Mouse (Mus musculus): ENCODE results near the gene Mlip.

The Mlip gene

GRCm38 (mm10) chr9:77347704-77348103 lies 5.1 kb downstream of the Mlip start:
- DNase-seq (ENCODE audit: low spot score): no peak

DNA sequence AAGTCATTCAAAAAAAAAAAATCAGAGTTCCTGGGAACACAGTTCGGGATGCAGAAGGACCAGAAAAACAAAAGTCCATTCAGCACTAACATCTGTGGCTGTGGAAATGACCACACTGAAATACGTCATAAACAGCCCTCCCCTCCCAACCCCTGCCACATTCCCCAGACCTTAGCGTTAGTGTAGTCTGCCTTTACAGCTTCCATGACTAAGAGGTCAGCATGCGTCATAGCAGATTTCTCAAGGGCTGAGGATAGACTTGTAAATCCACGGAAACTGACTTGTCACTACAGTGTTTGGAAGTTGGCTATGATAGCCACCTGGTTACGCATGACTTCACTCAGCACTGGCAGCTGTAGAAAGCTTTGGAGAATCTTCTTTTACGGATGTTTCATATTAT lies 8.5 kb downstream of the Mlip start:
- no peak for DNase-seq (ENCODE audit: low spot score)

GRCm38 (mm10) chr9:77340159-77340862 lies 12.5 kb downstream of the Mlip start:
- no peak for DNase-seq (ENCODE audit: low spot score)

DNA sequence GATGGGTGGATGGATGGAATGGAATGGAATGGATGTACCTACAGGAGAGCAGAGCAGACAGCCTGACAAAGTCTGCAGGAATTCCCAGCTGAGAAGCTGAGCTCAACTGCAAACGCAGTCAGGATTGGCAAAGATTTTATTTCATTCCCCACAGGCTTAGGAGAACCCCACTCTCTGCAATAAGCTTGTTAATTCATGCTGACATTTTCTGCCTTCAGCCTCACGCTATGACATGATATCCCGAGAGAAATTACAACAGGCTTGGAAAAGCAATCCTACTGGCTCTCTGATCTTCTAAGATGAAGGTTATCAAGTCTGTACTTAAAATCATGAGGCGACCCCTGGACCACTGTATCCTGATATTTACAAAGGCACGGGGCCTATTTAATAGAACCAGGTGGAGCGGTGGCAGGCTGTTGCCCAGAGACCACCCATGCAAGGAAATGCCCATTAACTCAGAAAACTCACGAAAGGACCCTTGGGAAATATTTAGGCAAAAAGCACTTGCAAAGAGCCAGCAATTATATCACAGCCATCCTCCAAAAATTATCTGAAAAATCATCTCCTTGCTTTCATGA lies 13.1 kb downstream of the Mlip start:
- DNase-seq (ENCODE audit: low spot score): no peak

DNA sequence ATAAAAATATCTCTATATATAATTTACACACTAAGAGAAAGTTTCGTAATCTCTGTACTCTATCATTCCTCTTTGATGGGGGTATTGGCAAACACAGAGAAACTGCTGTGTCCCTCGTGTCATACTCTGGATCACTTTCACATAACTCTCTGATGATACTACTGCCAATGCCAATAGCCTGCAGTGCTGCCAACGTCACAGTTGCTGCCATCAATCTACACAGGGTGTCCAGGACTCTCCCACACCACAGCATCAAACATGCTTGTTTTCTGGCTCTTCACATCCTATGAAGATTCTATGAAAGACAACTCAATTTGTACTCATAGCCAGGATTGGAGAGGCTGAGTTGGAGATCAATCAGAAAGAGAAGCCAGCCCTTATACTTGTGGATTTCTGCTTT lies 17.4 kb downstream of the Mlip start:
- DNase-seq (ENCODE audit: low spot score): no peak

GRCm38 (mm10) chr9:77318346-77318745 lies 34.4 kb downstream of the Mlip start:
- no peak for DNase-seq (ENCODE audit: low spot score)

- DNase-seq (ENCODE audit: low spot score): no peak
Observed at GRCm38 (mm10) chr9:77310548-77310947, 42.2 kb downstream of the Mlip start.

- DNase-seq (ENCODE audit: low spot score): no peak
Observed at GRCm38 (mm10) chr9:77305417-77305816, 47.4 kb downstream of the Mlip start.

DNA sequence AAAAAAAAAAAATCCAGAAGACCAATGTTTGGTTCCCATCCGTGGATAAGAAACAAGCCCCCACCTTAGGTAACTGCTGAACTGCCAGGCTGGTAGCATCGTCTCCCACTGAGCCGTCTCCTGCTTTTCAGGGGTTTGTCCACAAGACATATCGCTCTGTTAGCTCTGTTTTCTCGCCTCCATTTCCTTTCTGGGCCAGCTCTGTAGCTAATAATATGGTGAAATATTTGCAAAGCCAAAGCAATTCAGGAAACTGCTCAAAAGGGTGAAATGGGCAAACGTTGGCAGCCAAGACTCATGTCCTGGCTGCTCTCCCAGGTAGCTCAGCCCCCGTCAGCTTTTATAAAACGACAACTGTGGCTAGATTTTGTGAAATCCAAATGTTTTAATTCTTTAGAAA lies 50.4 kb downstream of the Mlip start:
- no peak for DNase-seq (ENCODE audit: low spot score)

GRCm38 (mm10) chr9:77287958-77288357 lies 64.8 kb downstream of the Mlip start:
- DNase-seq (ENCODE audit: low spot score): no peak

- DNase-seq (ENCODE audit: low spot score): no peak
Observed at GRCm38 (mm10) chr9:77279371-77279770, 73.4 kb downstream of the Mlip start.

DNA sequence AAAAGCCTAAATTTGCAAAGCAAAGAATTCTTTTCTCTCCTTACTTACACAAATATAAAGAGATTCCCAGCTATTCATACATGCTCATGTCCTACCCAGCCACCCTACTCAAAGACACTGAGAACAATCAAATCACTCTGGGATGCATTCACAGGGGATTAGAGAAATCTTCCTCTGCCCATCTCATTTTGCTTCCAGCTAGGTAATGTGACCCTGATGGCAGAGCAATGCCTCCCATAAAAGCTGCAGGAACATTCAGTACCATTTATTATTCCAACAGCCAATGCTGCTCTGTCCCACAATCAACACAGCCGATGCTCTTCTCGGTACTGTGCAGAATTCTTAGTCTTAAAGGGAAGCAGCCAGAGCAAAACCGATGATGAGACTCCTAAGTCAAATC lies 74.7 kb downstream of the Mlip start:
- no peak for DNase-seq (ENCODE audit: low spot score)

GRCm38 (mm10) chr9:77277270-77277669 lies 75.5 kb downstream of the Mlip start:
- no peak for DNase-seq (ENCODE audit: low spot score)

- no peak for DNase-seq (ENCODE audit: low spot score)
Observed at GRCm38 (mm10) chr9:77276451-77277154, 76.2 kb downstream of the Mlip start.

GRCm38 (mm10) chr9:77272727-77273126 lies 80.0 kb downstream of the Mlip start:
- DNase-seq (ENCODE audit: low spot score): no peak

- DNase-seq (ENCODE audit: low spot score): no peak
Observed at GRCm38 (mm10) chr9:77265268-77266017, 87.3 kb downstream of the Mlip start.

DNA sequence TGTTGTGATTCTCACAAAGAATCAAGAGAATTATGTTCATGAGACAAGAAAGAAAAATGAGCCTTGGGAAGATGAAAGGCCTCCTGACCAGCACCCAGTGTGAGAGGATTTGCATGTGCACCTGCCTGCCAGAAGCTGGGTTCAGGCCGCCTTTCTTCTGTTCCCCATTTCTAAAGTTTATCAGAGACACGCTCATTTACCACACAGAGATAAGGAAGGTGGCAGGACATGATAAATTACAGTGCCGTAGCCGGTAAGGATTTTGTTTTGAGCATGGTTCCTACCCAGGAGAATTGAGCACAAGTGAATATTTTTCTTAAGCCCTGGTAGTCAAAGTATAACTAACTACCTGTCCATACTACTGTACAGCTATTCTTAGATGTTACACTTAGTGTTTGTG lies 93.7 kb downstream of the Mlip start:
- peak; percentile 4 for DNase-seq (ENCODE audit: low spot score)

DNA sequence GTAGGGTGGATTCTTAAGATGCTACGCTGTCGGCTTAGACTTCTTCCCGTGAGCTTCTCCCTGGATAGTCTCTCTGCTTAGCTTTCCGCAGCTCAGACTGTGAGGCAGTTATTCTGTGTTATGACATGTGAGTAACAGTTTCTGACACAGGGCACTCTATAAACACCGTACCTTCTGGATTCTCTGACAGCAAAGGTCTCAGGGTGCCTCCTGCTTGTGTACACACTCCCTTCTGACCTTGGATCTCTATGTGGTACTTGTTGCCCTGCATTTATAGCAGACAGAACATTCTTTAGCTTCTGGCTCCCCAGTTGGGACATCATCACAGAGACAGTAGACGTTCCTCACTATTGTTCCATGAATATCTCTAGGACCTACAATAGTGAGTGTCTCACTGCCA lies 94.5 kb downstream of the Mlip start:
- no peak for DNase-seq (ENCODE audit: low spot score)

DNA sequence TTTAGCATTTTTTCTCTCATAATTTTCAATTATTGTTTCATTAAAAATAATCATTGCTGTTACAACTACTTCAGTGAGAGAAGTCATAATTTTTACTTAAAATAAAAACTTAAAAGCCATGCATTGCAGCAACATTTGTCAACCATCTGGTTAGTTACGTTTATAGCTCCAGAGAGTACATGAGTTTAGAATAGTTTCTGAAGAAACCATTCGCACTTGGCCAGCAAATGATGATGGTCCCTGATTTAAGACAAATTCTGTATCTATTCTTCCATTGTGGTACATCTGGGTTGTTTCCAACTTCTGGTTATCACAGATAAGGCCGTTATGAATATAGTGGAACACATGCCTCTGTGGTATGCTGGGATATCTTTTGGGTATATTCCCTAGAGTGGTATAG lies 98.3 kb downstream of the Mlip start:
- DNase-seq (ENCODE audit: low spot score): no peak

GRCm38 (mm10) chr9:77252761-77253160 lies 100.0 kb downstream of the Mlip start:
- no peak for DNase-seq (ENCODE audit: low spot score)

DNA sequence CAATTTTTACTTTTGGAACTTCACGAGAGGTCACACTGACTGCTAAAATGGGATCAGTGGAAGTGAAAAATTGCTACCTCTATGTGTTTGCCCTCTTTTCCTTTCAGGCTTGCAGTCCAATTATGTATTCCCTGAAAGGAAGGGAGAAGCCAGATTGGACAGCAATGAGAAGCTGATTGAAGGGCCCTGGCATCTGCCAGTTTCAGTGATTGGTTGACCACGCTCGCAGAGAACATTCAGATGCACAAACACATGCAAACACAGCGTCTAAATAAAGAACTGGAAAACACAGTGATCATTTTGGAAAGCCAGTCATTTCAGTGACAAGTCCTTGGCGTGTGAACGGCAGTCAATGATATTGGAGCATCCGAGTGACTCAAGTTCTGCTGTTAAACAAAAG lies 100.6 kb downstream of the Mlip start:
- no peak for DNase-seq (ENCODE audit: low spot score)

DNA sequence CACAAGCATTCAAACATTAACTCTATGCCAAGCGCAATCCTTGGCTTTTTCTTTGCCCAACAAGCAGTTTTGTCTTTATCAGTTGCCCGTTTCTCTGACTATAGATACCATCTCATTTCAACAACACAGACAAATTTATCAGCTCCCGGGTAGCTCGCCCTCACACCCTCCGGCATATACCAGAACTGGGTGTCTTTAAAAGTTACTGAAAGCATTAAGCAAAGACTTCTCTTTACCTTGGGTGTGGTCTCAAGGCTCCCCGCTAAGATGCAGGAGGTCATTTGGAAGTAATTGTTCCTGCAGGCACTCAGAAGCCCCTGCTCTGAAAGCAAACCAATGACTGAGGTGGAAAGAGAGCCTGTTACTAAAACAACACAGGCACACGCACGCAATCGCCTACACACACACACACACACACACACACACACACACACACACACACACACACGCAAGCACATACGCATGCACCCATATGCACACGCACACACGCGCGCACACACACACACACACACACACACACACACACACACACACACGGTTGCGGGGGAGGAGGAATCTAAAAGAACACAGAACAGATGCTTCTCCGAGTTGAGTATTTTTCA lies 101.2 kb downstream of the Mlip start:
- DNase-seq (ENCODE audit: low spot score): no peak
